Mouse (Mus musculus) thymus, postnatal 0 days (tissue): Measurements from ENCODE around the gene Kap. TPM values are rescaled to one million over a fixed set of nuclear protein-coding genes. Genes with fewer than 3 reads are reported as not detected.
"Not testable (repeated sequence)": the region's sequence is repeated elsewhere in the genome, so short reads cannot be mapped to it uniquely, and the experiment has no call there.

Source experiments
- DNase-seq: peaks from one replicate; pipeline ENCODE4 v3.0.0-alpha.2; 2015; ENCODE audit warnings: low spot score
- polyA plus RNA-seq: library from polyadenylated mRNA; unstranded; fragments of >200 nt; fragmentation: Nextera tagmentation; extraction: Ambion mirVana; gene quantifications from 2 replicates; pipeline ENCODE4 v1.2.1, GENCODE M21; 2015

Kap gene
- 0.19 TPM in 1 of 2 replicates, not detected in the other for polyA plus RNA-seq

GRCm38 (mm10) chr6:133853526-133853925 lies at the start of gene Kap:
Kap (minus strand) TSS chr6:133853762.
- no peak for DNase-seq

- DNase-seq, result no peak
These were observed 32.4 kb upstream of the Kap start for GRCm38 (mm10) chr6:133885871-133886415.

GRCm38 (mm10) chr6:133883446-133883985 lies 30.0 kb upstream of the Kap start:
- no peak for DNase-seq

- DNase-seq, result peak; percentile 62
These were observed 22.4 kb upstream of the Kap start for GRCm38 (mm10) chr6:133875906-133876462.

- no peak for DNase-seq
These were observed 19.1 kb upstream of the Kap start for GRCm38 (mm10) chr6:133872667-133873066.

GRCm38 (mm10) chr6:133871131-133871530 lies 17.6 kb upstream of the Kap start:
- no peak for DNase-seq

GRCm38 (mm10) chr6:133868381-133868780 lies 14.8 kb upstream of the Kap start:
- DNase-seq, result no peak

- no peak for DNase-seq
These were observed 2.3 kb upstream of the Kap start for GRCm38 (mm10) chr6:133855871-133856270.

- no peak for DNase-seq
These were observed 4.2 kb downstream of the Kap start for GRCm38 (mm10) chr6:133849359-133849758.

- not testable (repeated sequence) for DNase-seq
These were observed 4.7 kb downstream of the Kap start for GRCm38 (mm10) chr6:133848861-133849260.

- DNase-seq, result not testable (repeated sequence)
These were observed 15.1 kb downstream of the Kap start for GRCm38 (mm10) chr6:133838296-133838995.

GRCm38 (mm10) chr6:133812342-133812741 lies 41.2 kb downstream of the Kap start:
- no peak for DNase-seq

Other genes with a start within 250 kb of the Kap start
- gene Etv6, start 181.9 kb upstream of the Kap start, polyA plus RNA-seq, result 11.8 and 12.1 TPM in 2 replicates